Mouse (Mus musculus): ENCODE measurements around the gene H3f3a.
A peak's percentile ranks its signal among the peaks of the same experiment; 100 is the strongest.

H3f3a gene

GRCm38 (mm10) chr1:180763828-180764227, 49.9 kb downstream of the H3f3a start:
- peak; percentile 84 to 94 for DNase-seq (ENCODE audit: inconsistent age in 2 of 2, low spot score in 1 of 2)

DNA sequence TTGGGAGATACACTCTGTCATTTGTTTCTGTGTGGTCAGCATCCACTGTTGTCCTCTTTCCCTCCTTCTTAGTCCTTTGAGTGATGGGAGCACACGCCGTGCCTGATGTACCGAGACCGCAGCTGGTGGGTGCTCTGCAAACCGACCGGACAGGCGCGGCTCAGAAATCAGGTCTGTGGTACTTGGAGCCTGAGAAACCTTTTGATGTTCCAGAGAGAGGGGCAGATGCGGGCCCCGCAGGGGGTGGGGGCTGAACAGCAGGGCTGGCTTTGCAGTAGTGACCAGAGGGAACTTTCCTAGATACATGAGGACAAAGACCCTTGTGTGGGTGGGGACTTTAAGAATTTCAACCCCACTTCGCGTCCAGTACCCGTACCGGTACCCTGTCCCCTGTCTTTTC, 50.4 kb downstream of the H3f3a start:
- peak in 1 of 2 experiments; percentile 9 for DNase-seq (ENCODE audit: inconsistent age in 2 of 2, low spot score in 1 of 2)

GRCm38 (mm10) chr1:180762679-180763078, 51.1 kb downstream of the H3f3a start:
- no peak for DNase-seq (ENCODE audit: inconsistent age in 2 of 2, low spot score in 1 of 2)

GRCm38 (mm10) chr1:180762180-180762579, 51.6 kb downstream of the H3f3a start:
- no peak for DNase-seq (ENCODE audit: inconsistent age in 2 of 2, low spot score in 1 of 2)

DNA sequence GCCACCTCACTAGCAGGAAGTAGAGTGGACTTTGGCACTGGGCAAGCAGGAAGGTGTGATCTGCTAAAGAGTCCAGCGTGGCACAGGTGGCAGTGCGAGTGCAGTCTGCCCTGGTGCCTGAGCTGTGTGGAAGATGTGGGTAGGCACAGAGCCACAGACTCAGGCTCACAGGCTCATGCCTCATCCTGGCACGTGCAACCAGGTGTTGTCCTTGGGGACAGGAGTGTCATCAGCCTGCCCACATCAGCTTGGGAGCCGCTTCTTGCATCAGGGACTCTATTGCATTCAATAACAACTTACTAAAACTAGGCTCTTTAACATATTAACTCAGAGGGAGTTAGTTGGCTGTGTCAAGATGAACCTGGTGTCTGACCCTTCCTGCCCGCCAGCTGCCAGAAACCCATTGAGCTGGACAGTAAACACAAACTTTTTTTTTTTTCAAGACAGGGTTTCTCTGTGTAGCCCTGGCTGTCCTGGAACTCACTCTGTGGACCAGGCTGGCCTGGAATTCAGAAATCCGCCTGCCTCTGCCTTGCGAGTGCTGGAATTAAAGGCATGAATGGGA, 55.7 kb downstream of the H3f3a start:
- peak; percentile 49 to 72 for DNase-seq (ENCODE audit: inconsistent age in 2 of 2, low spot score in 1 of 2)

DNA sequence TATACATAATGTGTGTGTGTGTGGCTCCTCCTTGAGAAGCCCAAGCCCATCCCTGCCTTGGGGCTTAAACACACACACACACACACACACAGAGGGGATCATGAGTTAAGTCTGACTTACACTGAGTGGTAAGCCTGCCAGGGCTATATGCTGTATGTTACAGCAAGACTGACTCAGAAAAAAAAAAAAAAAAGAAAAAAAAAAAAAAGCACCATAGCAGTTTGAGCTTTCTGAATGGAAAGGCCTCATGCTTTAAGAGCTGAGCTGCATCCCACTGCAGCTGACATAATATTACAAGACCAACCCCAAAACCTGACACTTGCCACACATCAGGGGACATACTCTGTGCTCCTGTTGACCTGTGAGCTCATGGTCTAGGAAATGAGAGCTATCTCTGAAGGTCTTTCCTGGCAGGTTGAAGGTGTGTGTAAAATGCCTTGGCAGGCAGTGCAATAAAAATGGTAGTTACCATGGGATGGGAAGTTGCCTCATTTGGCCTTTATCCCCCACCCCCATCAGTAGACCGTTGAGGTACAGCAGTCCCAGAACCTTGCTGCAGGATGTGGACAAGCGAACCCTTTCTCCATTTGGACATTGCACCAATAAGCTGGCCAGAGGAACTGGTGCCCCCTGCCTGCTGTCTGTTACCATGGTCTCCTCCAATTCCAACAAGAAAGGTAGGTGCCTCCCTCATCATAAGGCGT, 56.3 kb downstream of the H3f3a start:
- no peak for DNase-seq (ENCODE audit: inconsistent age in 2 of 2, low spot score in 1 of 2)

DNA sequence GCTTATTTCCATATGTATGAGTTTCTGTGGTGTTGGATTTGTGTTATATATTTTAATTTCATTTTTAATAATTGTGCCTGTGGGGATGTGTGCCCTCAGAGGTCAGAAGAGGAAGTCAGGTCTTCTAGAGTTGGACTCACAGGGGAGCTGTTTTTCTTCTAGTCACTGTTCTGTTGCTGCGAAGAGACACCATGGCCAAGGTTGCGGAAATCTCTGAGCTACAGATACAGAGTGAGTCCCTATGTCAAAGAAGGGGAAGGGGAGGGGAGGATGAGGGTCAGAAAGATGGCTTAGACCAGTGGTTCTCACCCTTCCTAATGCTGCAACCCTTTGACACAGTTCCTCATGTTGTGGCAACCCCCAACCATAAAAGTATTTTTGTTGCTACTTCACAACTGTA, 57.0 kb downstream of the H3f3a start:
- no peak for DNase-seq (ENCODE audit: inconsistent age in 2 of 2, low spot score in 1 of 2)

DNA sequence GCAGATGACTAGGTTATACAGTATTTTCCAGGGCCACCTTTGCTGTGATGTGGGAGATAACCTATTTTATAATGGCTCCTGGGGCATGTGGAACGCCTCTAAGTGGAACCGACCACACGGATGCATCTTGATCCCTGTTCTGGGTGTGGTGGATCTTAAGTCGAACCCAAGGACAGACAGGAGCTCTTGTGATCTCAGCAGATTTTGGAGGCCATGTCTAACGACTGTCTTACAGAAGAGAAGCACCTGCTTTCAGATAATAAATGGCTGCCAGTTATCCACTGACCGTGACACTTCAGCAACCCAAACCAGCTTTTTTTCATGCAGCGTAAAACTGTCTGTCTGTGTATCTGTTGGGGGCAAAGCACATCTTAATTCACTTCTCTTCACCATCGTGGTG, 59.4 kb downstream of the H3f3a start:
- DNase-seq (ENCODE audit: inconsistent age in 2 of 2, low spot score in 1 of 2), result no peak

DNA sequence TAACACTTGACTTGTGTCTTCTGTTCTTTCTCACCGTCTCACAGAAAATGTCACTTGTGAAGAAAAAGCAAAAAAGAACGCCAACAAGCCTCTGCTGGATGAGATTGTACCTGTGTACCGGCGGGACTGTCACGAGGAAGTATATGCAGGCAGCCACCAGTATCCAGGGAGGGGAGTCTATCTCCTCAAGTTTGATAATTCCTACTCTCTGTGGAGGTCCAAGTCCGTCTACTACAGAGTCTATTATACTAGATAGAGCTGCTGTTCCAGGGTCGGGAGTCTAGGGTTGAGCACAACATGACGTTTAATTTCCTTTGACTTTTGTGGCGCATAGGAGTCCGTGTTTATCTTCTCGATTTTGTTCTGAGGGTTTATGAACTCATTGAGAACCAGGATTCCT, 61.6 kb downstream of the H3f3a start:
- no peak for DNase-seq (ENCODE audit: inconsistent age in 2 of 2, low spot score in 1 of 2)
